Mouse (Mus musculus): ENCODE data around the gene Pak6.

The Pak6 gene

GRCm38 (mm10) chr2:118695677-118696232, 32.7 kb downstream of the Pak6 start:
- 0 out of 2 replicates have a peak, but pooled peaks have one; percentile 16 for ATAC-seq (ENCODE audit: insufficient number of reproducible peaks, low FRiP score, low TSS enrichment)

DNA sequence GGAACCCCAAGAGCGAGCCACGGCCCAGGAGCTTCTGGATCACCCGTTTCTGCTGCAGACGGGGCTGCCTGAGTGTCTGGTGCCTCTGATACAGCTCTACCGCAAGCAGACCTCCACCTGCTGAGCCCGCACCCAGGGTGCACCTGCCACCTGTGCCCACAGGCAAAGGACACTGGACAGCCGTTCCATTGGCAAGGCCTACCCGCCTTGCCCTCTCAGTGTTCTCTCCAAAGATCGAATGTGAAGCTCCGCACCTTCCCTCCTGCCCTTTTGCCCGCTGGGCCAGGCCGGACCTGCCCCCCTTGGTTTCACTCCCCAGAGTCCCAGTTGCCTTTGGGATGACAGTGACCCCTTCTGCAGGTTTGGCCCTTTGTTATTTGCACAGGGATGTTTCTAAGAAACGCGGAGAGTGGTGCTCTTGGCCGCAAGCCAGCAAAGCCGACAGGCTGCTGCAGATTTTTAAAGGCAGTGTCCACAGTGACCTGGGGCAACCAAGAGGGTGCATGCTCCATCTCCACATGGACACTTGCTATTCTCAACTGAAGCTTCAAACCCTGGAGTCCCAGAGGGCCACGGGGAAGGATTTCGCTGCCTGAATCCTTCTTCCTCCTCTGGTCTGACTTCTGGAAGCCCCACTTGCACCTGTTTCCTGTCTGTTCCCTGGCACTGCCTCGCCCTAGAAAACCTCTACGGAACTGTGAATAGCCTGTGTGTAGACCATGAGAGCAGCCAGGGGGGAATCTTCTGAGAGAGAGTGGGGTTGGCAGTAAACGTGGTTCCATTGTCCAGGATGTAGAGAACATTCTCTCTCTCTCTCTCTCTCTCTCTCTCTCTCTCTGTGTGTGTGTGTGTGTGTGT, 33.6 kb downstream of the Pak6 start:
- no peak for ATAC-seq (ENCODE audit: insufficient number of reproducible peaks, low FRiP score, low TSS enrichment)

DNA sequence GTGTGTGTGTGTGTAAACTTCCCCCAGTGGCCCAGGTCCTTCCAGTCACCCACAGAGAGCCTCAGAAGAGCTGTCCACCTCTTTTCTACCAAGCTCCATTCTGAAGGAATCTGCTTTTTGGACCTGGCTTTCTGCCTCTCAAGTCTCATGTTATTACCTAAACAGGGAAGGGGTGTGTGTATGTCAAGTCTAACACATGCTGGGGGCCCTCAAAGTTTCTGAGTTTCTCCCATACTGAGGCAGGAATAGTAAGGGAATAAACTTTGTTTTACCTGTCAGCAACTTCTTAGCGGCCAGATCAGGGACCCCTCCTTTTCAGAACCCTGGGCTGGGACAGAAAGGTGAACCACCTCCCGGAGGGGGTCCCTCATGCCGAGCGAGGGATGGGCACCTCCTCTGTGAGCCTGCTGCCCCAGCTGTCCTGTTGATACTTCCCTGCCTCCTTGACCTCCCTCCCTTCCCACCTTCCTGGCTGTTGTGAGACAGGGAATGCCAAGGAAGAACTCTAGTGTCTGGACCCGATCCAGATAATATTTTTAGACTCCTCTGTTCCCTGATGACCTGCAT, 34.3 kb downstream of the Pak6 start:
- no peak for ATAC-seq (ENCODE audit: insufficient number of reproducible peaks, low FRiP score, low TSS enrichment)

DNA sequence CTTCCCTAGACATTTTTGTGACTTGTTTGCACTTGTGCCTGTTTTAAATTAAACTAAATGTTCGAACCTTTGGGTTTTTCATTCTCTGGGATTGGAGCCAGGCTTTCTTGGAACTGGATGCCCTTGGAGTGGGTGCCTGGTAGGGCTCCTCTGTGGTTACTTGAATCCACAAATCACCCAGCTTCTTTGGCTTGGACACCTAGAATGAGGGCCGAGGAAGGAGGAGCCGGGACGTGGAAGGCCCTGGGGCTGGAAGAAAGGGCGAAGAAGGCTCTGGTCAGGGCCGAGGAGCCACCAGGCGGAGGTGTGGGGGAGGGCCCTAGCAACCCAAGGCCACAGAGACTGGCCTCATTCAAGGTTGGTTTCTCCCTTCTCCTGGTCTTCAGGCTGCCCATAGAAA, 34.9 kb downstream of the Pak6 start:
- no peak for ATAC-seq (ENCODE audit: insufficient number of reproducible peaks, low FRiP score, low TSS enrichment)

DNA sequence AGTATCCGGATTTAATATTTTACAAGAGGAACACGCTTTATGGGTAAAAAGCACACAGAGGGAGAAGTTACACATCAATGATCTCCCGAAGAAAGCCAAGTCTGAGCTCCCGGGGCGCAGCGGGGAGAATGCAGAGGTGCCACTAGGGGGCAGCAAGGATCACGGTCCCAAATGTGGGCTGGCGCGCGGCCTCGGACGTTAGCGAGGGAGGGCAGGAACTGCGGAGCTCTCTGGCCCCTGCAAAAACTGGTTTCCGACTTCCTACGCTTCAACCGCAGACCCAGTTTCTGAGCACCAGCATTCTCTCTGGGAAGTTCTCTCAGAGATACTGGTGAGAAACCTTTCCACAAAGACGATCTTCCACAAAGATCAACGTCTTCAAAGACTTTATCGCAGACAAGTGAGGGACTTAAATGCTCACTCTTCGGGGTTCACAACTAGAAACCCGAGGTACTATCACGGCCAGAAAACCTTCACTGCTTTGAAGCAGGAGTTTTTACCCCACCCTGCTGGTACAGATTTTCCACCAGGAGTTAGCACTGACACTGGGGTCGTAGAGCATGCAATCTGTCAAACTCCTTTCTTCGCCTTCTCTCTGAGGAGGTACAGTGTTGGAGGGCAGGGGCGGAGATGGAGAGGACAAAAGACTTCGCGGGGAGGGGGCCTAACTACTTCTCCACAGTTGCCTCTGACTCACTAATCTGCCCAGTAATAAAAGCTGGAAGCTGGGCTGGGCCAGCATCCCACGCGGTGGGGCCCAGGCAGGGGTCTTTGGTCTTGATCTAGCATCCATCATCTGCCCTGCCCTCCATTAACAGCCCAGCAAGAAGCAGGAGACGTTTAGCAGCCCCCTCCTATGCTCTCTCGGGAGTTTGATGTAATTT, 37.3 kb downstream of the Pak6 start:
- ATAC-seq (ENCODE audit: insufficient number of reproducible peaks, low FRiP score, low TSS enrichment), result no peak

DNA sequence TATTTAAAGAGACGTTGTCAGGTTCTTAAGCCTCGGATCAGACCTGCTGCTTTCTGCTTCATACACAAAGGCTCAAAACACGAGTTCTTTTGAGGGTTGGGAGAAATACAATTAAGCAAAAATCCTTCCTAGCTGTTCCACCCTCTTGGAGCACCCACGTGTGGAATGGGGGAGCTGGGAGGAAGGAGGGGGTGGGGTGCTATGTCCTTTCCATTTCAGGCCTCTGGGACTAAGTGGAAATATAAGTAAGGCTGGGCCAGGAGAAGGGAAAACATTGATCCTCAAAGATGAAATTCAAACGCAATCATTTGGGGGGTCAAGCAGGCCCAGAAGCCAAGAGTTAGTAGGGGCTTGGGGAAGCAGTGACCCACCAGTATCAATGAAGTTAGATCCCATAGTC, 38.1 kb downstream of the Pak6 start:
- ATAC-seq (ENCODE audit: insufficient number of reproducible peaks, low FRiP score, low TSS enrichment), result no peak

DNA sequence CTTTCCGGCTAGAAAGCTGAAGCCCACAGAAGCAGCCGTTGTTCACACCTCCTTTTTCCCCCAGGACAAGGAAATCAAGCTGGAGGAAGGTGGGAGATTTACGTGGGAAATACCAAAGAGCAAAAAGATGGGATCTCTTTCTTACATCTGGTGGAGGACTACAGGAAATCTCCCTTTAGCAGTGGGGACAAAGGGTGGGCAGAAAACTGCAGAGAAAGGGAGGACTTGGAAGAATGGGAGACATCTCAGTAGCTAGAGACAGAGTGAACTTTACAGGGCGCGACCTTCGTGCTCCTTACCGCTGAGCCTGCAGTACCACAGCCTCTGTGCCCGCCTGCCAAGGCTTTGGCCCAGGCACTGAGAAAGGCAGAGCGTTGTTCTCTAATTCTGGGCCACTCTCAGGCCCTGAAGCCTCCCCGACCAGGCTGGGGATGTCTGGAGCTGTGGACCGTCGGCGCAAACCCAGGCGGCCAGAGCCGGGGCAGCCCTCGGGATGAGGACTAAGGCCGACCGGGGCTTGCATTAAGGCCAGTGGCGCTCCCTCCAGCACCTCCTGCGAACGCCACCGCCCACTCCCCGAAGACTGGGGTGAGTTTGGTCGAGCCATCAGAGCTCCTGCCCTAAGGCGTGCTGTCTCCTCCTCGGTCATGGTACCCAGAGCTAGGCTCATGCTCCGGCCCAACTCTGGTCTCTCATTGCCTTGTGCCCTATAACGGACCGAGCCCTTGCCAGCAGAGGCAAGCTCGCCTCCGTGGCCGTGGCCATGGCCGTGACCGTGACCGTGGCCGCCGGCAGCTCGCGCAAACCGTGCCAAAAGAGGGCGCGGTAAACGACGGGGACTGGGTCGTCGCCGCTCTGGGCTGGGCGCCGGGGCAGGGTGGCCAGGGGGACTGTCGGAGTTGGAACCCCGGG, 39.1 kb downstream of the Pak6 start:
- ATAC-seq (ENCODE audit: insufficient number of reproducible peaks, low FRiP score, low TSS enrichment), result no peak

DNA sequence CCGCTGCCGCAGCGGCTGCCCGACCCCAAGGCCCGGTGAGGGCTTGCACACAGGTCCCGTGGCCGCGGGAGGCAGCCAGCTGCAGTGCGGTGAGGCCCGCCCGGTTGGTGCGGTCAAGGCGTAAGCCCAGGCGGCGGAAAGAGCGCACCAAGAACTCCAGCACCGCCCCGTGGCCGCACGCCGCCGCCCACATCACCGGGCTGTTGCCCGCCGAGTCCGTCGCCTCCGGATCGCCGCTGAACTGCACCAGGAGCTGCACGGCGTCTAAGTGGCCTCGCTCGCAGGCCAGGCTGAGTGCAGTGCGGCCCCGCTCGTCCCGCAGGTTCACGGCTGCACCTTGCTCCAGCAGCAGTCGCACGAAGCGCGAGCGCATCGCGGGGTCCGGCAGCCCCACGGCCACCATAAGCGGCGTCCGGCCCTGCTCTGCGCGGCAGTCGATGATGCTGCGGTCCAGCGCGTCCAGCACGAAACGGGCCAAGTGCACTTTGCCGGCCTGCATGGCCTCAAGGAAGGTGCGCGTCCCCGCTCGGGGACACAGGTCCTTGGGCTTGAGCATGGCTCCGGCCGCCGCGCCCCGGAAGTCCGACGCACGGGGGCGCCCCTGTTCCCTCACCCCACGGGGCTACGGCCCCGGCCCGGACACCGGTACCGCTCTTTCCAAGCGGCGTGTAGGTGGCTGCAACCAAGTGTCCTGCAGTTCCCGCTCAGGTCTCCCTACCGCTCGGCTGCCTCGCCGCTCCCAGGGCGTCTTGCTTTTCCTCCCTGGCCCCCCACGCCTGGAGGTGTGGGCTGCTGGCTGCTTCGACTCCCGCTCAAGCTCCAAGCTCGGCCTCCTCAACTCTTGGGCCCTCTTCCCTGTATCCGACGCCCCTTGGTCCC, 40.0 kb downstream of the Pak6 start:
- no peak for ATAC-seq (ENCODE audit: insufficient number of reproducible peaks, low FRiP score, low TSS enrichment)

GRCm38 (mm10) chr2:118703913-118704730, 41.0 kb downstream of the Pak6 start, which contains the start of gene Ankrd63:
TSS of gene Ankrd63 (minus strand) at chr2:118703963.
- ATAC-seq (ENCODE audit: insufficient number of reproducible peaks, low FRiP score, low TSS enrichment), result no peak

DNA sequence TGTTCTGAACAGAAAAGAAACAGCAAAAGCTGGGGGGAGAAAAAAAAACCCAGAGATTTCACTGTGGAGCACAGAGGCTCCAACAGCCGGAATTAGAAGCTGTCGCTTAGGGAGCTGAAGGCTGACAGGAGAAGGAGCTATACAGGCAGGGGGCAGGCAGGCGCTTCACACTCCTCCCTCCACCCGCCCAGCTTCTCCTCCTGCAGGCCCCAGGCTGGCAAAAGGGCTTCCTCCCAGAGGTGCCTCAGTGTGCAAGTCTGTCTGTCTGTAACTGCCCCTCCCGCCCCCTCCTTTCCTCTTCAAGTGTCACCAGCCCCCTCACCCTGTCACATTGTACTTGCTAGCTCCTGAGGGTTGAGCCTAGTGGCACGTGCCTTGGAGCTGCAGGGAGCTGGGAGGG, 43.3 kb downstream of the Pak6 start:
- ATAC-seq (ENCODE audit: insufficient number of reproducible peaks, low FRiP score, low TSS enrichment), result no peak

DNA sequence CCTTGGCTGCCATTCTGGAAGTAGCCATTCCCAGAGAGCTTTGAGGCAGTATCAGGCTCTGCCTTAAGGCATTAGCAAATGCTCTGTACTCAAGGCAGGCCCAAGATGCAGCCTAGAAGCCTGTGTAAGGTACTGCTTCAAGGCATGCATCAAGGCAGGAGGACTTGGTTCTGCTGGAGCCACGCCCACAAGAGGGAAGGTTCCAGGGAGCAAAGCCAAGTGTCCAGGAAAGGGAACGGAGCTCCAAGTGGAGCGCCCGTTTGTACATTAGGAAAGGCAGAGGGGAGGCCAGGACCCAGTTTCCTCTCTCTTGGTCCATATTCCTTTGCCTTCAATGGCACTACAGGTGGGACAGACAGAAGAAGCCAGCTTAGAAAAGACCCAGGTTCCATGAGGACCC, 45.4 kb downstream of the Pak6 start:
- ATAC-seq (ENCODE audit: insufficient number of reproducible peaks, low FRiP score, low TSS enrichment), result no peak

DNA sequence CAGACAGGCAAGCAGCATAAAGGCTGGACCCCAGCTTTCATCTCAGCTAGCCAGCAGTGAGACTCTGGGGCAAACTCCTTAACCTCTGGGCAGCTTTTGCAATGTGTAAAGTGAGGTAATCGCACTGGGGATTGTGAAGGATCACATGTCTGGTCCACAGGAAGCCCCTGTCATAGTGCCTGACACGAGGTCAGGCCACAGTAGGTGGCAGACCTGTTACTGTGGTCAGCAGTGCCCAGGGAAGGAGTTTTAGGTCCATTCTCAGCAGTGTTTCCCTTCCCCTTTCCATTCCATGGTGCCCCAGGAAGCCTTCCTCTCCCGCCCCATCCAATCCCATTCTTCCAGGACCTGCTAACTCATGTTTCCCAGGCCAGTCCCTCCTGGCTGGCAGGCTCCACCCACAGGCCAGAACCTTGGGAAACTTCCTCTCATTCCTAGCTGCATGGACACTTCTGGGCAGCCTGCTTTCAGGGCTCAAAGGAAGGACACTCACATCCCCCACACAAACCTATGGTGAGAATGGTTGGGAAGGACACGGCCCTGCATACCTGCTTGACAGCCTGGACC, 46.6 kb downstream of the Pak6 start:
- no peak for ATAC-seq (ENCODE audit: insufficient number of reproducible peaks, low FRiP score, low TSS enrichment)

- no peak for ATAC-seq (ENCODE audit: insufficient number of reproducible peaks, low FRiP score, low TSS enrichment)
These were observed 48.0 kb downstream of the Pak6 start for GRCm38 (mm10) chr2:118711038-118711494.

- no peak for ATAC-seq (ENCODE audit: insufficient number of reproducible peaks, low FRiP score, low TSS enrichment)
These were observed 50.5 kb downstream of the Pak6 start for GRCm38 (mm10) chr2:118713631-118714030.

DNA sequence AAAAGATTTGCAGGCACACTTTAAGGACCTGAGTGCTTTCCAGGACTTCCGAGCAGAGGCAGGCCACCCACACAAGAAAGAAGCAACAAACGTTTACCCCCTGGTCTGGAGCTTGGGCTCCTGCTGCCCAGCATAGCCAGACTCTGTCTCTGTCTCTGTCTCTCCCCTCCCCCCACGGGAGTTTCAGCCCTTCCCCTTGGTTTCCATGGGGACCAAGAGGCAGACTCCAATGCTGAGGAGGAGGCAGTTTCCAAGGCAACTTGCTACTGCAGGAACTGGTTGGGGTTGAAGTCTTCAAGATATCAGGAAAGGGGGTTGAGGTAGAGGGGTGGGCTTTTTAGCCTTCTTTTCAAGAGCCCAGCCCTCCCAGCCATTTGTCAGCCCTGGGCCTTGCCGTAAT, 51.1 kb downstream of the Pak6 start:
- ATAC-seq (ENCODE audit: insufficient number of reproducible peaks, low FRiP score, low TSS enrichment), result no peak

DNA sequence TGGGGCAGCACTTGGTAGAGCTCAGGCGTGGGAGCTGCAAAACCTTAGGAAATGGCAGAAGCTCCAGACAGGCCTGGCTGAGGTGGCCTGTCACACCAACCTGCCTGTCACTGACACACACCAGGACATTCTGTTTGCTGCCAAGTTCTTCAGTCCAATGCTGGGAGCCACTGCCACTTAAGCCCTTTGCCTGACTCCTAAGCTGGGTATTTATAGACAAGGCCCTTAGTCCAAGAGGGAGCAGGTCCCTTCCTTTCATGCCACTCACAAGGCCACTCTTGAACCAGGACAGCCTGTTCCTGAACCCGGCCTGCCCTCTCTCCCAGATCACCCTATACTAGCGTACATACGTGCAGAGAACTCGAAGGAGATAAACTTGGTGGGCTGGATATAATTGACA, 53.6 kb downstream of the Pak6 start:
- ATAC-seq (ENCODE audit: insufficient number of reproducible peaks, low FRiP score, low TSS enrichment), result no peak

DNA sequence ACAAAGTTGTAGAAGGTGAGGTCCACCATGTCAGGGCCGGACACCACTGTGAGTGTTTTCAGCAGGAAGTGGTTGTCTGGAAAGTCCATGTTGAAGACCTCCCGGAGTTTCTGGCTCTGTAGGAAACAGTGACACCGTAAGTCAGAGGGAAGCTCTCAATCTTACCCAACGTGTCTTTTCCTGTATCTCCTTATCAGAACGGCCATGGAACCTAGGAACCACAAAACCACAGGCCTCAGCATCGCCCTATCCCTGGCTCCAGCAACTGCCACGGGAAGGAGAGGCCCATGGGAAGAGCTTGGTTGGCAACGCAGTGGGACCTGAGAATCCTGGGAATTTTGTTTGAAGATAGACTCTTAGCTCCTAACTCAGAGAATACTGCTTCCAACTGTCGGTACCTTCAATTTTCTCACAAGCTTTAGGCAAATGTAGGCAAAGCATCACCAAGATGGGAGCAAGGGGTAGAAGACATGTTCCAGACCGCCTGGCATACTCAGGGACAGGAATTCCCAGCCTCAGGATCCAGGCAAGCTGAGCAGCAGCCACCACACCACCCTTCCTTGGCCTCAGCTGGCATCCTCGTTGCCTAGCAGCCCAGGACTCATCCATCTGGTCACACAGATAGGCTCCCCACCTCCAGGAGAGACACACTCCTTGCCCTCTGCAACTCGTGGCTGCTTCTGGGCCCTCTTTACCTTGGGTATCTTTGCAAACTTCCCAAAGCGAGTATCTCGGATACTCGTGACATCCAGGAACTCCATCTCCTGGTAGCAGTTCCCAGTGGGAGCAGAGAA, 60.8 kb downstream of the Pak6 start:
- ATAC-seq (ENCODE audit: insufficient number of reproducible peaks, low FRiP score, low TSS enrichment), result no peak
